Mouse (Mus musculus) stomach, postnatal 0 days (tissue): ENCODE results near the gene Gm42791.

ENCODE experiments used
- CTCF ChIP-seq: IDR thresholded peaks from 2 replicates; pipeline ENCODE4 v1.5.1; 2016; ENCODE audit warnings: antibody characterized with exemption, low read depth, mild to moderate bottlenecking, moderate library complexity
- EP300 ChIP-seq: optimal IDR thresholded peaks from 2 replicates; pipeline ENCODE3; 2016; ENCODE audit warnings: antibody characterized with exemption

DNA sequence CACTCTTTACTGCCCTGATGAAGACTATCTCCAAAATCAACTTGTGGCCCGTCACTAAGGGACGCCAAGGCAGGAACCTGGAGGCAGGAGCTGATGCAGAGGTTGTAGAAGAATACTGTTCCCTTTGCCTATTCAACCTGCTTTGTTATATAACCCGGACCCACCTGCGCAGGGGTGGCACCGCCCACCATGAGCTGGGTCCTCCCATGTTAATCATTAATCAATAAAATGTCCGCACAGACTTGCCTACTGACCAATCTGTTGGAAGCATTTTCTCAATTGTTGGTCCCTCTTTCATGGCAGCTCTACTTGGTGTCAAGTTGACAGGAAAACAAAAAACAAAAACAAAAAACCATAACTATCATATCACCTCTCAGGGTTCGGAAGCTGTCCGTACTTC, 22.8 kb downstream of the Gm42791 start:
- no peak for TF ChIP-seq CTCF
- TF ChIP-seq EP300 = no peak
